Mouse (Mus musculus) layer of hippocampus, adult 9-11 months (tissue): ENCODE measurements around the gene Dcakd.

Experiments
- DNase-seq: peaks from one replicate; pipeline ENCODE4 v3.0.0; 2022

Gene Dcakd

DNA sequence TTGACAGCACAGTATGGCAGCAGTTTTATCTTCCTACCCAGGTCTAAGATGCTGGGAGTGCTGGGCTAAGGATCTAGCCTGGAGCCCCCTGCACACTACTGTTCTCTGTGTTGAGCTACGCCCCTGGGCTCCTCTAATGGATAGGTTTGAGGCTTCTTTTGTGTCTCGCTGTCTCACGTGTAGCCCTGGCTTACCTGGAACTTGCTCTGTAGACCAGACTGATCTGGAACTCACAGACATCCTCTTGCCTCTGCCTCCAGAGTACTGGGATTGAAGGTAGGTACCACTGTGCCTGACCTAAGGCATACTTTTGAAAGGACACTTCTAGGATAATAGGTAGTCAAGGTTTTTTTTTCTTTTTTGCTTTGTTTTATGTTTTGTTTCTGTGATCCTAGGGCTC is 15.8 kb upstream of the Dcakd start:
- no peak for DNase-seq

DNA sequence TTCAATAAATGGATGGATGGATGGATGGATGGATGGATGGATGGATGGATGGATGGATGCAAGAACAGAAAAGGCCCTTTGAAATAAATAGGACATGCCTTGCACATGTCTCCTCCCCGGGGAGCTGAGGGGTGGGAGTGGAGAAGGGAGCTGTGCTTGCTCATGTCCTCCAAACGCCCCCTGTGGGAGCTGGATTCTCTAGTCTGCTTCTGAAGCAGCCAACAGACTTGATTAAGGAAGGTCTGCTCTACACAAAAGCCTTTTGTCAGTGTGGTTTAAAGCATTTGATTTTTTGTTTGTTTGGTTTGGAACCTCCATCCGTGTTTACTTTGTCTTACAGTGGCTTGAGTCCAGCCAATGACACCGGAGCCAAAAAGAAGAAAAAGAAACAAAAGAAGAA is 14.7 kb upstream of the Dcakd start:
- DNase-seq: no peak

DNA sequence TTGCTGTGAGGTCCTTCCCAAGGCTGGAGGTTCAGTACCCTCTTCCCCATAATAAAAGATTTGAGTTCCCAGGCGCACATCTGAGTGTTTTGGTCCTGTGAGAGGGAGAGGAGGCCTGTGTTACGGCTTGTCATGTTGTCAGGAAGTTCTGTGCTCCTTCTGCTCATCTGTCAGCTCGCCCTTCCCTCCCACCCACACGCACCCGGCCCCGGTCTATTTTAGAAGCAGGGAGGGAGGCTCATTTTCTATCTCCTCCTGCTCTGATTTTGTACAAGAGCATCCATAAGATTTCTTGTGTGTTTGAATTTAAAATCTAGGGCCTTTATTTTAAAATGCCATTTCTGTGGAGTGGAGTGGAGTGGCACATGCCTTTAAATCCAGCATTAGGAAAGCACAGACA is 9.9 kb upstream of the Dcakd start:
- peak; percentile 79 for DNase-seq

DNA sequence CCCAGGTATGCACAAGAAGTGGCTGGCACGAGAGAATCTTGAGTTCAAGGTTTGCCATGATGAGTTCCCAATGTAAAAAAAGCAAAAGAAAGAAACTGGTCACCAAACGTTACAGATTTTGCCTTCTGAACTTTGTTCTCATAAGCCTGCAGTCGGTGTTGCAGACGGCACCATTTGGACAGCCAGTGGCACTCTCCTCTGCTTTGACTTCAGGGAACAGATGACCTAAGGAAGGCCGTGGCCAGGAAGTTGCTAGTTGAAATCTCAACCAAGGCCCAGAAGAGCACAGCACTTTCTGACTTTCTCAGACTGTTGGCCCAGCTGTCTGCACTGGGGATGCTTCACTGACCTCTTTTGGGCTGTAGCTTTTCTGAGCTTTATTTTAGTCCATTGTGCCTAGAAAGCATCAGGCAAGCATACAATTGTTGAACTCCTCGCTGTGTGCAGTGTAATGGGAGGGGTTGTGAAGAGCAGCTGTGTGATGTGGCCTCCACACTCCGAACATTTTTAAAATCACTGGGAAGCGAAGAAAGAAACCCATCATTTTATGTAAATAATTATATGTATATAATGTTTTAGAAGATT is 8.8 kb upstream of the Dcakd start:
- DNase-seq: no peak

DNA sequence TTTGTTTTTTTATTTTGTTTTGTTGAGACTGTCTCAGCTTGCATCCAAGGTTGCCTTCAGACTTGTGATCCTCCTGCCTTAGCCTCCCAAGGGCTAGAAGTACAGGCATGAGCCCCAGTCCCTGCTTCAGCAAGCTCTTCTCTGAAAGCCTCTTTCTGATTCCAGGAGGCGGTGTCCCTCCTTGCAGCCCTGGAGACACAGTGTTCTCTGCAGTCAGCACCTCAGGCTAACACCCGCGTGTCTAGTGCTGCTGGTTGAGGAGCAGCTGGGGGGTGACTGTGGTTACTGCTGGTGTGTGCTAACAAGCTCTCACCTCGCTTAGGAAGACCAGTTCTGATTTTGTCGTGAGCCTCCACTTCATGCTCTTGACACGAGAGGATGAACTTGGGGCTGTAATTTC is 6.9 kb upstream of the Dcakd start:
- no peak for DNase-seq

DNA sequence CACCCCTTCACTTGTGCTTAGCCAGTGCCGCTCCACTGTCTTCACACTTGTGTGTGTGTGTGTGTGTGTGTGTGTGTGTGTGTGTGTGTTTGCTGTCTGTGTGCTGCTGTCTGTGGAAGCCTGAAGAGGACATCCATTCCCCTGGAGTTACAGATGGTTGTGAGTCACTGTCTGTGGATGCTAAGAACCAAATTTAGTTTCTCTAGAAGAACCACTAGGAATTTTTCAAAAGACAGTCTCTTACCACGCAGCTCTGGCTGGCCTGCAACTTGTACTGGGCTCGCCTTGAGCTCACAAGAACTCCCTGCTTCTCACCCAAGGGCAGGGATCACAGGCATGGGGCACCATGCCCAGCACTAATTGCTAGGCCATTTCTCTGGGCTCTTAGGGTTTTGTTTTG is 4.9 kb upstream of the Dcakd start:
- peak; percentile 65 for DNase-seq

DNA sequence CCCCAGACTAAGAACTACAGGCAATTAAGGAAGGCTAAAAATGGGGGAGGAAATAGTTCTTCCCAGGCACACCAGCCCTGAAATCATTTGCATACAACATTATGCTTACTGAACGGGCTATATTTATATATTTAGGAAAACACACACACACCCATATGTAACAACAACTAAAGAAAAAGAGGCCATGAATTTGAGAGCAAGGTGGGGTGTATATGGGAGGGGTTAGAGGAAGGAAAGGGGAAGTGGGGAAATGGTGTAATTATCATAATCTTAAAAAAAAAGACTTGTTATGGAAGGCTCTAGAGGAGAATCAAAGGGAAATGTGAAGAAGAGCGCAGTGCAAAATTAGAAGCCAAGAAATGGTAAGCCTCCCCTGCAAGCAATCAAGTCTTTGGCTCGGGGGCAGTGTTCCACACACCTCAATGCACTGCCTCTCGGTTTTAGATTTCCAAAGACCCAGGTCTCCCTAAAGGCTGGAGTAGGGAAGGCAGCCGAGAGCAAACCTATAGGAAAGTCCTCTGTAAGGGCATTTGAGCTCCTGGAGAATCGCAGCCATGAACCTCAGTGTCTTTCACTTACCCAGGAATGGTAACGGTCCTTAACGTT is 460 bp downstream of the Dcakd start:
- DNase-seq: no peak

DNA sequence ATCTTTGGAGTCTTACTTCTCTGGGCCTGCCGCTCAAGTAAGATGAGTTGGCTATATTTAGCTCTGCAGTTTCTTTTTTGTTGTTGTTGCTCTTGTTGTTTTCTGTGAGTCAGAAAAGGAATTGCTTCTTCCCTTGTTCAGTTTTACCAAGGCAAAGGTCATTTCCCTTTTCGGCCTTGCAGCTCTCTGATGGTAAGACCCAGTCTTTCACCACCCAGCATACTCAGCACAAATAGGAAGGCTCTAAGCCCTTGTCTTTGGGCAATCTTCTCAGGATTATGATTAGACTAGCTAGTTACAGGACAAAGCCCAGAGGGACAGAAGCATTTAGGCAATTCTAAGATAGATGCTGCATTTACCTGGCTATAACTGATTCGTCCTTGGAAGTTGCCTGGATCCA is 1.2 kb downstream of the Dcakd start:
- DNase-seq: no peak

DNA sequence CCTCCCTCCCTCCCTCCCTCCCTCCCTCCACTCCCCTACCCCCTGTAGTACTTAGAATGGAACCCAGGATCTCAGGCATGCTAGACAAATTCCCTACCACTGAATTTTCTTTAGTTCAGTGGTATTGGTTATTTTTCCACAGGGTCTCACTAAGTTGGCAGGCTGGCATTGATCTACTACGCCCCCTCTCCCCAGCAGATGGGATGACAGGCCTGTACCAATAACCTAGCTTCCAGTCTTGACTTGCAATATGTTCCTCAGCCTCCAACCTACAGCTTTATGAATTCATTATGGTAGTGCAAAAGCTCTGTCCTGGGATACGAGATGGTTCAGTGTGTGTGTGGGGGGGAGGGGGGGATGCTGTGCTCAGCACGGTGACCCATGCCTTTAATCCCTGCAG is 4.2 kb downstream of the Dcakd start:
- peak; percentile 84 for DNase-seq

DNA sequence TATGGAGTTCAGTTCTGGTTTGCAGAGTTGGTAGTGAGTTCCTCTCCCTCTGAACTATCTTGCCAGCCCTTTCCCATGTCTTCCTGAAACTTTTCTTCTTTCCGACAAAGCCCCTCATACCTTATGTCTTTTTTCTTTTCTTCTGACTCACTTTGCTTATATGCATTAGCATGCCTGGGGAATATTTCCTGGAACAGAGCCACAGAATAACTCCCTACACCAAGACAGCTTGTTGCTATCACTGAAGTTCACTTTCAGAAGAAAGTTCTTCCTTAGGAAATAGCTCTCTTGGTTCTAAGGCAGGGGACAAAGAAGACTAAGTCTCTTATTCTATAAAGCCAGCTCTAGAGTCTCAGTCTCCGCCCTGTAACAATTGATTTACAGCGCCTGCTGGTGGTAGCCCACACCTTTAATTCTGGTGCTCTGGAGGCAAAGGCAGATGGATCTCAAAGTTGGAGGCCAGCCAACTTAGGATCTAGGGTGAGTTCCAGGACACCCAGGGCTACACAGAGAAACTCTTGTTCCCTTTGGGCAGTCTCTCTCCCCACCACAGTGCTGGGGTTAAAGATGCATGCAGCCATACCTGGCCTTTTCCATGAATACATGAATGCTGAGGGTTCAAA is 7.3 kb downstream of the Dcakd start:
- DNase-seq: no peak

DNA sequence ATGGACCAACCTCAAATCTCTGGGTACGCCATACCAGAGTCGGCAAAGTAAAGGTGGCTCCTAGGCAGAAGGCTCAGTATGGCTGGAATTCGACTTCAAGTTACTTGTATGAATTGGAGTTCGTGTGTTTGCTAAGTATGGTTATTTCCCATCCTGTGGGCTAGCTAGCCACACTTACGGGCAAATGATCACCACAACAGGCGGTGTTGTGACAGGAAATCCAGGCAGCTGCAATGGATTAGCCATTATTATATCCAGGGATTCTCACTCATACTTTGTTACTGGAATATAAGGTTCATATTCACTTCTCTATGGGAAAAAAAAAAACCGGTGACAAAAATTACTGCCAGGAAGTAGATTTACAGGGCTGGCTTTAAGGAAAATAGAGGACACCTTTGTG is 8.8 kb downstream of the Dcakd start:
- no peak for DNase-seq

DNA sequence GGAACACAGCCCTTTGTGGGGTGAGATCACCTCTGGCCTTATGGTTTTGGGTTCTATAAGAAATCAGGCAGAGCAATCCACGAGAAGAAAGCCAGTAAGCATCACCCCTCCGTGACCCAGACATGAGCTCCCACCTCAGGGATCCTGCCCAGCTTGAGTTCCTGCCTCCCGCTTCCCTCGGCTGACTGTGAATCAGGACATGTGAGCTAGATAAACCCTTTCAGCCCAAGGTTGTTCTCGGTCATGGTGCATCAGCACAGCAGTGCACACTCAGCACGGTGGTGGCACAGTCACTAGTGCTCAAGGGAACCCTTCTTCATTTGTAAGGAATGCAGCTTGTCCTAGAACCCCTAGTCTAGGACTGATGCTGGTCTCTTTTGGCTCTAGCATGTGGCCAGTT is 9.3 kb downstream of the Dcakd start:
- no peak for DNase-seq

DNA sequence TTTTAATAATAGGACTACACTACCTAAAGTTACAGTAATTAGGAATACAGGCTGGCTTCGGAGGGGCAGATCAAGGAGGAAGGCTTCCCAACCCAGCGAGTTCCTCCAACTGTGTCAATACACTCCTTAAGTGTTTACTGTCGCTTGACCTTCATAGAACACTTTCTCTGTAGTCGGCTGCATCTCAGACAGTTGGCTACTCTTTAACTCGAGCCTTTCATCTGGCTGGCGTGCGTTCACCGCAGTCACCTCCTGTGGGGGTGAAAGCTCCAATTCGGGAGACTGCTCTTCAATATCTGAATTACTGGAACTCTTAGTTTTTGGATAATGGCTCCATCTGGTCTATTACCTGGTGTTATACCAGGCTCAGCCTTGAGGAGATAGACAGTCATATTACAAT is 10.5 kb downstream of the Dcakd start:
- no peak for DNase-seq

DNA sequence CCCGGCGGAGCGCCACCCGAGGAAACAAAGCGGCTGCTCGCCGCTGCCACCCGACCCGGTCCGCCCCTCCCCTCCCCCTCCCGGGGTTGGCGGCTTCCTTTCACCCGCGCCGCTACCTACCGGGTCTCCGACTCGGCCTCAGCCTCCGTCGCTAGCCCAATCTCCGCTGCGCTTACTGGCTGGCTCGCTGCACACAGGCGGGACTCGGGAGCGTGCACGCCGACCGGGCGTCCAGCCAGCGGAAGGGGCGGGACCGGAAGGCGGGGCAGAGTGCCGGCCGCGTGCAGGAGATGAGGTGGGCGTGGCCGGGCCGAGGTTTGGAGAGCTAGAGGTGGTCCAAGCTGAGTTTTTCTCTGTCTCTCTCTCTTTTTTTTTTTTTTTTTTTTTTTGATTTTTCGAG is 11.2 kb downstream of the Dcakd start:
- DNase-seq: peak; percentile 97

DNA sequence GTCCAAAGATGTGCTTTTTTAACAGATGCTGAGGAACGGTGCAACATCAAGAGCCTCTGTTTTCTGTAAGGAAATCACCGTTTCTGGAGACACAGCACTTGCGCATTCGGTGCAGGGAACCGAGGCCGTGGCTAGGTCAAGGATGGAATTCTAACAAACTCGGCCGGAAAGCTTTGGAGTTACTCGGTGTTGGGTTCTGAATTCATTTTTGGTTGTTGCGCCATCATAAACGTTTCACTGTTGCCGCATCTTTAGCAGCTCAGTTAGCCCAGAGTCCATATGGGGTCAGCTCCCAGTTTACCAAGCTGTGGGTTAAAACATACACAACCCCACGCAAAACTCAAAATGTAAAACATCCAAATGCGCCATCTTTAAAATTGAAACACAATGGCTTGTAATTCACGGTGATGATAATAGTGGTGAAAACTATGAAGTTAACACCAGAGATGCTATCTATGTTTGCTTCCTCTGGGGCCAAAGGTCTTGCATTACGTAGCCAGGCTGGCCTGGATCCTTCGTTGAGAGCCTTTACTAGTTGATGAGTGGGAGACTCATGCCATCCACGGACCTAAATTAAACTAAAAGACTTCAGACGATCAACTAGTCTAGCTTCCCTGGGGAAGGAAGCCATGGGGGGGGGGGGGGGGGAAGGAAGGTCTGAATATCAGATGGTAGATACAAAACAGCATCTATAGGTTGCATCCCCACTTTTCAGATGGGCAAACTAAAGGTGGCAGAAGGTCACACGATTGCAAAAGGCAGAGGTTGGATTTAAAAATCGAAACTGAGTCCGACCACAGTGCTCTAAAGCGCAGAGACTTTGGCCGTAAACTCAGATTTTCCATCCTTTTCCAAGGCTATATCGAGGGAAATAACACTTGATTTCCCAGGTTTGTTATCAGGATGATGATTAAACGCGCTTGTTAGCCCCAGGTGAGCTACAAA is 12.0 kb downstream of the Dcakd start:
- DNase-seq: no peak

DNA sequence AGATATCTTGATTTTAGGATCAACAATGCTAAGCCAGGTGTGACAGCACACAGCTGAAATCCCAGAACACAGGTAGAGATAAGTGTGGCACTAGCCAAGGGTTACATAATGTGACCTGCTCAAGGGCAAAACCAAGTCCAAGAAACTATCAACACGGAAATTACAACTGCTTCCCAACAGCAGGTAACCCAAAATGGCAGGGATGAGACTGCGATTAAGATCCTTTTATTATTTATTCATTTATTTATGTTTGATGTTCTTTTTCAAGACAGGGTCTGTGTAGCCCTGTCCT is 17.0 kb downstream of the Dcakd start:
- no peak for DNase-seq

DNA sequence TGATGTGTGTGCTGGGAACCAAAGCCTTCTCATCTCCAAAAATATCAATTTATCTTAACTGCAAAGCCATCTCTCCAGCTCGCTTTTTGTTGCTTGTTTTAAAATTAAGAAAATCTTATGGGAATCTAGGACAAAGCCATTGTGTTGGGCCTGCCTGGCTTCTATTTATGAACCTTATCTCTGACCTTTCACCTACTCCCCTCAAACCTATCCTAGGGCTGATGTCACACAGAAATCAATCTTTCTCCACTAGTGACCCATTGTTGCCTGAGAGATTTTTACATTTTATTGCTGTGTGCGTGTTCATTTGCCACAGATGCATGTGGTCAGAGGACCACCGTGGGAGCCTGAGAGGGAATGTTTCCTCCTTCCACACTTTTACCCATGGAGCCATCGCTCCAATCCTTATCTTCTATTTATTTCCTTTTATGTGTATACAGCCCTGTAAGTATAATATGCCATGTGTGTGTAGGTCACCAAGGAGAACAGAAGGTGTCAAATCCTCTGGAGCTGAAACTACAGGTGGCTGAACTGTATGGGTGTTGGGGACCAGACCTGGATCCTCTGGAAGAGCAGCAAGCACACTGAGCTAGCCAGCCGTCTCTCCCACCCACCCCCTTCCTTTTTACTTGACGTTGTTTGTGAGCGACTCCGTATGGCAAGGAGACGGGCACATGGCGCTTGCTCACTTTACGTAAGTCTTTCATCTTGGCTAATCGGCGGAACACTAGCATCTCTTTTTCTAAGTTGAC is 17.5 kb downstream of the Dcakd start:
- no peak for DNase-seq

DNA sequence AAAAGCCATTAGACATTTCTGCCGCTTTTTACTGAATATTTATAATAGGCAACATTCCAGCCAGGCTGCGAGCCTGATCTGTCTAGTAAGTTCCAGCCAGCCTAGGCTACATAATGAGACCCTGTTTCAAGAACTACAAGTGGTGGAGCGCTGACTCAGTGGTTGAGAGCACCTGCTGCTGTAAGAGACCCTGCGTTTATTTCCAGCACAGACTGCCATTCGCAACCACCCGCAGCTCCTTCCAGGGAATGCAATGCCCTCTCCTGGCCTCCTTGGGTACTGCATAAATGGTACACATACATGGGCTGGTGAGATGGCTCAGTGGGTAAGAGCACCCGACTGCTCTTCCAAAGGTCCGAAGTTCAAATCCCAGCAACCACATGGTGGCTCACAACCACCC is 18.9 kb downstream of the Dcakd start:
- no peak for DNase-seq

DNA sequence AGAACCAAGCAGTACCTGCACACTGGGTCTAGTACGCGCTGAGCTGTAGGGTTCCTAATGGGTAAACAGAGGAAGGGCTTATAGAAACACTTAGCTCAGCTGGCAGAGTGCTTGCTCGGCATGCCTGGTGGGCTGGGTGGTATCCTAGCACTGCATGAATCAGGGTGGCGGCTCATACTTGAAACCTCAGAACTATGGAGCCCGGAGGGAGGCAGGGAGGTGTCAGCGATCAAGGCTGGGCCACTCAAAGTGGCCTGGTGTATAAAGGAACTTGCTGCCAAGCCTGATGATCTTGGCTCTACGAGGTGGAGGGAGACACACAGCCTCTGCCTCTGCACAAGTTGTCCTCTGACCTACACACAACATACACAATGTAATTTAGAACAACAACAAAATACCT is 19.6 kb downstream of the Dcakd start:
- no peak for DNase-seq

DNA sequence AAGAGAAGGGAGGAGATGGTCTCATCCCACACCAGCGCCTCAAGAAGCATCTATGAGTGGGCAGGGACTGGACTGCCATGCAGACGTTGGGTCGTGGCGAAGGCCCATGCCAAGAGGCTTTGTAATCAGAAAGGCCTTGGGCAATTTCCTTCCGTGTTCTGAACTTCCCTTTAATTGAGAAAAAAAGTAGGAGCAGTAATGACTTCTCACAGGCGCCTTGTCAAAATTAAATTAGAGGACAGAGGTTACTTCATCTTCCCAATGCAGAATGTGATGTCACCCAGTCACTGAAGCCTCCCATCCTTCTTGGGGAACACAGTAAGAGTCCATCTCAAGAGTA is 21.2 kb downstream of the Dcakd start:
- peak; percentile 86 for DNase-seq

DNA sequence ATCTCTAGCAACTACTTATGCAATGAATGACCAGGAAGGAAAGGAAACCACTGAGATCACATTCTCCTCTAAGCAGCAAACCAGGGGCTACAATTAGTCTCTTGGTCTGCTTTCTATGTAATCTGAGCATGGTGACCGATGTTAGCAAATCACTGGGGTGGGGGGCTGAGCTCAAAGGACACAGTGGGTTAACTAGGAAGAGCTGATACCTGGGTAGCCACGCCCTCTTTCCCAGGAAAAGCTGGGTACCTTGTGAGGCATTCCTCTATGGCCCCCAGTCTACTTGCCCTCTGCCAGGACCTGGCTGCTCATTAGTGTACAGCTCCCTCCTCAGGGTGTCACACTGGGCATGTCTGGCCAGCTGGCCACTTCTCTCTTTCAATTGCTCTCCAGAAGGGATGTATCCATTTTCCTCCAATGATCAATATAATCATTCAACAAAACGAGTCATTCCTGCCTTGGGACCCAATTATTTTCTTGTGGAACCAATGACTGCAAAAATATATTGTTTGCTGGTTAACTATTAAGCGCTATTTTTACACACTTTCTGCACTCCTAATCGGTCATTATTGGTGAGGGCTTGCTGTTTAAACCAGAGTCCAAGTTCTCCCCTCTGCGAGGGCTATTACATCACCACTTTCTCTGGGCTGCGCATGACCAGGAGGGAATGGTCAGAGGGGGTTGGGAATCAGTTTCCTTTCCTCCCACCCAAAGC is 21.7 kb downstream of the Dcakd start:
- DNase-seq: no peak

DNA sequence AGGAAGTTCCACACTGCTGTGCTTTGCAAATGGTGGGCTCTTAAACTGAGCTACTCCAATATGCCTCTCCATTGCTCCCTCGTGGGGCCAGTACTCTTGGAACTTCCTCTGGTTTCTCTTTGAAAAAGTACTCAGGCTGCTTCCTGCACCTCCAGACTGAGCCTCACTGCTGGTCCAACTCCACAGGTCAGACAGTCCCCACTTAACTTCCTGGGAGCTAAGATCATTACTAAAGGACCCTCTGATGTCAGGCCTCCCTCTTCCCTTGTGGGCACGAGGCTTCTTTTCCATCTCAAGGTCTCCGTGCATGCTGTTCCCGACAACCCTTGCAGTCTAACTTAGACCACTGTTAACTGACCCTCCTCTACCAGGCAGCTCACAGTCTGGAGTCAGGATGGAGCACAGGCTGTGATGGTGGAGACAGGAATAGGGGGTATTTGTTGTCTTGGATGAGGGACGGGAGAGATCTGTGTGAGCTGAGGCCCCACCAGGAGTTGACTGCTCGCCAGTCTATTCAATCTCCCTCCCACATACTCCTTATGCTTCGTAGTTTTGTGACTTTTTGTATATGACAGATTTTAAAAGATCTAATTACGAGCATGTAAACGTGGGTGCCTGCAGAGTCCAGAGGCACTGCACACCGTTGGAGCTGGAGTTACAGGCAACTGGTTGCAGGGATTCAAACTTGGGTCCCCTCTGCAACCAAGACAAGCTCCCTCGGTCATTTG is 22.7 kb downstream of the Dcakd start:
- no peak for DNase-seq
